Mouse (Mus musculus) cerebellum, adult (tissue): Measurements from ENCODE around the gene Hoxd10.

Source experiments
- ATAC-seq: cut with Nextera tagmentation; 2 replicates; pipeline ENCODE4 v1.9.2; 2017; ENCODE audit warnings: mild to moderate bottlenecking, moderate library complexity, mixed read lengths; ENCODE audit not compliant: insufficient number of reproducible peaks, low FRiP score, low TSS enrichment

Hoxd10 gene

GRCm38 (mm10) chr2:74679596-74679971 is 12.1 kb upstream of the Hoxd10 start:
- no peak for ATAC-seq

GRCm38 (mm10) chr2:74679980-74680379 is 11.7 kb upstream of the Hoxd10 start:
- ATAC-seq: no peak

- ATAC-seq: no peak
Observed at GRCm38 (mm10) chr2:74680561-74681398, 10.9 kb upstream of the Hoxd10 start.

- no peak for ATAC-seq
Observed at GRCm38 (mm10) chr2:74681594-74682531, 9.9 kb upstream of the Hoxd10 start.

GRCm38 (mm10) chr2:74682796-74683195 is 8.9 kb upstream of the Hoxd10 start:
- ATAC-seq: no peak

- no peak for ATAC-seq
Observed at GRCm38 (mm10) chr2:74683471-74683951, 8.2 kb upstream of the Hoxd10 start.

- ATAC-seq: no peak
Observed at GRCm38 (mm10) chr2:74684106-74684505, 7.6 kb upstream of the Hoxd10 start.

GRCm38 (mm10) chr2:74685059-74685603 is 6.6 kb upstream of the Hoxd10 start:
- ATAC-seq: no peak

GRCm38 (mm10) chr2:74686301-74686987 is 5.3 kb upstream of the Hoxd10 start:
- ATAC-seq: no peak

GRCm38 (mm10) chr2:74686988-74687697 is 4.6 kb upstream of the Hoxd10 start:
- ATAC-seq: no peak

GRCm38 (mm10) chr2:74687698-74688555 is 3.8 kb upstream of the Hoxd10 start:
- no peak for ATAC-seq

GRCm38 (mm10) chr2:74688795-74689573 is 2.7 kb upstream of the Hoxd10 start:
- ATAC-seq: no peak

- no peak for ATAC-seq
Observed at GRCm38 (mm10) chr2:74689574-74690337, 2.0 kb upstream of the Hoxd10 start.

GRCm38 (mm10) chr2:74690338-74690716 is 1.4 kb upstream of the Hoxd10 start:
- no peak for ATAC-seq

- ATAC-seq: no peak
Observed at GRCm38 (mm10) chr2:74691995-74692807, 477 bp downstream of the Hoxd10 start.

- ATAC-seq: no peak
Observed at GRCm38 (mm10) chr2:74692808-74693431, 1.2 kb downstream of the Hoxd10 start.
